In the genomic region with DNA sequence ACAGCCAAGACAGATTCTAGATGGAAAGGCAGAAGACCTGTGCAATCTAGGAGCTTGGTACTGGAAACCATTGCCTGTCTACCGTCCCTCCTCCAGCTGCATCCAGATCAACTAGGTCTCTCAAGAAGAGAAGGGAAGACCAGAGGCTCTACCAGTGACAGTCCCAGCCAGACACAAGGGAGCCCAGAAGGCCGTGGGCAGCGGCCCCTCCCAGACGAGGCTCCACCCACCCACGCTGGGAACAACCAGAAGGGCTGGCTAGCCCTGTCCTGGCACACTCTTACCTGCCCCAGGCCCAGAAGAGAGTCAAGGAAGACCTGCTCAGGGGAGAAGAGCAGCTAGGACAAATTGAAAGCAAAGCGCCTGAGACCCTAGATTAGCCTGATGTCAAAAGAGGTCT, we compare ENCODE assay signal across 10 mouse cellular contexts. TPM values are rescaled to one million over a fixed set of nuclear protein-coding genes. Genes with fewer than 3 reads are reported as not detected.
DNase-seq lines count a peak whose midpoint lies in the region; ATAC-seq and TF ChIP-seq lines count a peak whose summit lies in the region.
"Had no signal": no experiment of that assay in that cellular context is flagged by ENCODE, and none has a peak within 500 bp of the region (broad histone marks: within the 10 kb centered on the region; RNA-seq: fewer than 3 reads in every experiment).

No protein-coding gene starts in this region.

- no peak overlapping the region for H3K4me2 ChIP-seq in limb, embryonic 13.5 days (replicated peaks)

- ATAC-seq in limb, embryonic 13.5 days (ENCODE audit: low FRiP score, low read depth) = no peak

- no peak overlapping the region for H3K9ac ChIP-seq in limb, embryonic 13.5 days
- H3K9ac ChIP-seq: embryonic facial prominence, embryonic 13.5 days had no signal

- peaks cover 28% of the 10 kb centered on the region for H3K36me3 ChIP-seq in limb, embryonic 13.5 days

- H3K4me3 ChIP-seq in gastrocnemius, adult 2 months = peak overlapping the region; percentile 21
- H3K4me3 ChIP-seq in cortical plate, adult 2 months (ENCODE audit: insufficient read depth, low read length) = no peak overlapping the region
- H3K4me3 ChIP-seq in limb, embryonic 13.5 days = no peak overlapping the region
- H3K4me3 ChIP-seq: embryonic facial prominence, embryonic 13.5 days had no signal

- 56% methylated on average over 6 of the region's 6 CpGs for WGBS in limb, embryonic 13.5 days

- peak; percentile 55 for DNase-seq in gastrocnemius, adult 2 months
- DNase-seq in gastrocnemius, adult 18-20 months (ENCODE audit: low spot score) = no peak
- DNase-seq in lung, postnatal 36 days = peak; percentile 55
- DNase-seq in lung, postnatal 14 days = no peak
- no peak for DNase-seq in embryo, embryonic 9.5 days (ENCODE audit: extremely low spot score)
- DNase-seq: layer of hippocampus, adult 9-11 months; thymus, postnatal 25 days had no signal

- TF ChIP-seq CTCF in gastrocnemius, adult 2 months (IDR thresholded peaks at IDR 0.05) = no peak
- no peak for TF ChIP-seq CTCF in cortical plate, adult 2 months (IDR thresholded peaks at IDR 0.05; ENCODE audit: extremely low read depth, insufficient read depth, low read length)

- intact Hi-C loops in gastrocnemius, adult 2 months (cut with DNase I) = no loop called here

- TF ChIP-seq POLR2A in cortical plate, adult 2 months (IDR thresholded peaks at IDR 0.05; ENCODE audit: extremely low read depth, insufficient read depth, low read length) = no peak

- H3K4me1 ChIP-seq in cortical plate, adult 2 months (ENCODE audit: control insufficient read depth, insufficient read depth, low read length) = peaks cover 37% of the 10 kb centered on the region
- H3K4me1 ChIP-seq in limb, embryonic 13.5 days = peaks cover 73% of the 10 kb centered on the region

- H3K9me3 ChIP-seq in limb, embryonic 13.5 days = no peaks in the 10 kb centered on the region
- H3K9me3 ChIP-seq: embryonic facial prominence, embryonic 13.5 days had no signal

- peak overlapping the region; percentile 98 for H3K27ac ChIP-seq in gastrocnemius, adult 2 months
- H3K27ac ChIP-seq in cortical plate, adult 2 months (ENCODE audit: insufficient read depth, low read length) = peak overlapping the region; percentile 74; the same call in 1 of the 2 replicates
- H3K27ac ChIP-seq in limb, embryonic 13.5 days = peak overlapping the region; percentile 22; the same call in 1 of the 2 replicates

- no peaks in the 10 kb centered on the region for H3K27me3 ChIP-seq in limb, embryonic 13.5 days
- H3K27me3 ChIP-seq: embryonic facial prominence, embryonic 13.5 days had no signal

RNA-seq across cellular contexts. Expression of a gene that starts 9.5 kb away (rescaled TPM):
- 10 to 100 TPM; 78.3 to 78.7 TPM for total RNA-seq in gastrocnemius, adult 2 months (2021)
- 100 to 1,000 TPM in 1 of 2 experiments, 10 to 100 TPM in 1; 73.6 to 104 TPM for total RNA-seq in gastrocnemius, adult 18-20 months (2021)
- 191 and 237 TPM in 2 replicates for polyA plus RNA-seq in cortical plate, adult 2 months (2012; rRNA removed)
- 61.9 and 68.6 TPM in 2 replicates for polyA plus RNA-seq in limb, embryonic 13.5 days (2015; fragmentation: Nextera tagmentation; extraction: Ambion mirVana)

RNA-seq across cellular contexts. Expression of a gene that starts 28.2 kb away (rescaled TPM):
- not detected for total RNA-seq in gastrocnemius, adult 2 months (2021)
- not detected for total RNA-seq in gastrocnemius, adult 18-20 months (2021)
- polyA plus RNA-seq in cortical plate, adult 2 months (2012; rRNA removed) = 1.3 and 1.4 TPM in 2 replicates
- polyA plus RNA-seq in limb, embryonic 13.5 days (2015; fragmentation: Nextera tagmentation; extraction: Ambion mirVana) = 15.8 and 16.1 TPM in 2 replicates

RNA-seq across cellular contexts. Expression of a gene that starts 31.0 kb away (rescaled TPM):
- total RNA-seq in gastrocnemius, adult 2 months (2021) = 10 to 100 TPM; 50.3 to 53.0 TPM
- 10 to 100 TPM; 60.4 to 61.1 TPM for total RNA-seq in gastrocnemius, adult 18-20 months (2021)
- 97.1 TPM in 2 replicates for polyA plus RNA-seq in cortical plate, adult 2 months (2012; rRNA removed)
- 35.6 and 36.1 TPM in 2 replicates for polyA plus RNA-seq in limb, embryonic 13.5 days (2015; fragmentation: Nextera tagmentation; extraction: Ambion mirVana)

RNA-seq across cellular contexts. Expression of a gene that starts 35.4 kb away (rescaled TPM):
- 100 to 1,000 TPM in 1 of 2 experiments, 10 to 100 TPM in 1; 95.3 to 106 TPM for total RNA-seq in gastrocnemius, adult 2 months (2021)
- 100 to 1,000 TPM; 102 to 105 TPM for total RNA-seq in gastrocnemius, adult 18-20 months (2021)
- polyA plus RNA-seq in cortical plate, adult 2 months (2012; rRNA removed) = 33.2 and 34.4 TPM in 2 replicates
- 134 and 145 TPM in 2 replicates for polyA plus RNA-seq in limb, embryonic 13.5 days (2015; fragmentation: Nextera tagmentation; extraction: Ambion mirVana)

RNA-seq across cellular contexts. Expression of a gene that starts 48.1 kb away (rescaled TPM):
- total RNA-seq in gastrocnemius, adult 2 months (2021) = 10 to 100 TPM; 78.2 to 80.4 TPM
- 10 to 100 TPM; 86.0 to 97.5 TPM for total RNA-seq in gastrocnemius, adult 18-20 months (2021)
- 1.9 and 2.2 TPM in 2 replicates for polyA plus RNA-seq in cortical plate, adult 2 months (2012; rRNA removed)
- 0.22 TPM in 2 replicates for polyA plus RNA-seq in limb, embryonic 13.5 days (2015; fragmentation: Nextera tagmentation; extraction: Ambion mirVana)

Comparison
In these comparisons a context has a peak if more than half of its experiments do, and no peak if none do; other contexts are left out.
1. DNase-seq: peak in gastrocnemius, adult 2 months (single experiment) and lung, postnatal 36 days (single experiment); none in gastrocnemius, adult 18-20 months (single experiment), lung, postnatal 14 days (single experiment) and embryo, embryonic 9.5 days (single experiment).
2. H3K27ac ChIP-seq: peak in every context shown above with its lines; median percentile 98 in gastrocnemius, adult 2 months; 74 in cortical plate, adult 2 months; 22 in limb, embryonic 13.5 days.